Mouse (Mus musculus) limb, embryonic 14.5 days (tissue): Measurements from ENCODE around the gene Ttc28. TPM values are rescaled to one million over a fixed set of nuclear protein-coding genes. Genes with fewer than 3 reads are reported as not detected.

Experiments used
- ATAC-seq: fragments of 200-750 bp; cut with Nextera tagmentation; 2 replicates; pipeline ENCODE4 v1.8.0; 2017; ENCODE audit warnings: low read depth, moderate number of reproducible peaks, moderate TSS enrichment; ENCODE audit not compliant: low FRiP score
- DNase-seq: peaks from one replicate; pipeline ENCODE4 v3.0.0-alpha.2; 2015; ENCODE audit warnings: low spot score
- H3K27ac ChIP-seq: fragments of 300-500 bp; sonication (generic); replicated peaks from 2 replicates; pipeline ENCODE4 v1.5.1; 2014; ENCODE audit warnings: low read depth, mild to moderate bottlenecking, low read length, moderate library complexity, mixed read lengths
- H3K27me3 ChIP-seq: fragments of 300-500 bp; sonication (generic); 2 replicates; pipeline ENCODE4 v1.6.1; 2014; ENCODE audit warnings: low read length, mixed read lengths; ENCODE audit not compliant: control insufficient read depth, insufficient read depth
- H3K36me3 ChIP-seq: fragments of 300-500 bp; sonication (generic); 2 replicates; pipeline ENCODE4 v1.6.1; 2014; ENCODE audit warnings: mild to moderate bottlenecking, low read length, moderate library complexity, mixed read lengths; ENCODE audit not compliant: control insufficient read depth, insufficient read depth
- H3K4me1 ChIP-seq: fragments of 300-500 bp; sonication (generic); 2 replicates; pipeline ENCODE4 v1.6.1; 2014; ENCODE audit warnings: antibody characterized with exemption, low read length, mixed read lengths; ENCODE audit not compliant: control insufficient read depth, insufficient read depth
- H3K4me2 ChIP-seq: fragments of 300-500 bp; sonication (generic); replicated peaks from 2 replicates; pipeline ENCODE4 v1.6.1; 2014; ENCODE audit warnings: low read depth, mild to moderate bottlenecking, low read length, moderate library complexity; ENCODE audit not compliant: severe bottlenecking
- H3K4me3 ChIP-seq: fragments of 300-500 bp; sonication (generic); replicated peaks from 2 replicates; pipeline ENCODE4 v1.5.1; 2014; ENCODE audit warnings: low read length
- H3K9ac ChIP-seq: fragments of 300-500 bp; sonication (generic); 2 replicates; pipeline ENCODE4 v1.6.1; 2014; ENCODE audit warnings: mild to moderate bottlenecking, low read depth, low read length, moderate library complexity; ENCODE audit not compliant: severe bottlenecking
- H3K9me3 ChIP-seq: fragments of 300-500 bp; sonication (generic); 2 replicates; pipeline ENCODE4 v1.6.1; 2016; ENCODE audit warnings: low read length; ENCODE audit not compliant: control insufficient read depth
- POLR2A ChIP-seq: fragments of 200-500 bp; IDR thresholded peaks from 2 replicates; pipeline ENCODE4 v1.8.0; 2012; ENCODE audit warnings: inconsistent platforms, mild to moderate bottlenecking, moderate library complexity, borderline replicate concordance; ENCODE audit not compliant: insufficient read depth, insufficient read length; ENCODE audit errors: extremely low read depth
- WGBS: fragments of 180-500 bp; shearing (Covaris S2); extraction: QIAGEN DNeasy Blood & Tissue Kit; methylation state at CpG from one replicate; pipeline ENCODE4 v1.1.7; 2014; 5-methylcytosine and 5-hydroxymethylcytosine counted together
- polyA plus RNA-seq, 2 experiments: library from polyadenylated mRNA; depleted of rRNA in 1 of 2; stranded (reverse) in 1 of 2; unstranded in 1 of 2; fragments of >200 nt; fragmentation: Nextera tagmentation in 1 of 2; extraction: Ambion mirVana in 1 of 2; gene quantifications; 2 replicates each; pipeline versions ENCODE4 v1.2.1 to v1.2.3; 2012 to 2014

Gene Ttc28
- polyA plus RNA-seq, 2 experiments, result 16.3 to 19.9 TPM

DNA sequence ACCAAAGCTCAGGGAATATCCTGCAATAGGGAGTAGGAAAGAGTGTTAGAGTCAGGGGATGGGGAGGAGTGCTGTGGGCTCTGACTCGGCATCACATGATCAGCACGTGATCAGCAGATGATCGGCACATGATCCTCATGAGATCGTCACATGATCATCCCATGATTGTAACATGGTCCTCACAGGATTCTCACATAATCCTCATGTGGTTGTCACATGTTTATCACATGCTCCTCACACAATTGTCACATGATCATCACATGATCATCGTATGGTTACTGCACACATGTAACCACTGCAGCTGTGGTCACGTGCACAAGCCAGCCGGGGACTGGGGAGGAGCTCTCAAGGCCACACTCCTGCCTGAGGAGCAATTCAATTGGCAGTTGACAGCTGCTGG lies 264.8 kb downstream of the Ttc28 start:
- DNase-seq, result no peak

DNA sequence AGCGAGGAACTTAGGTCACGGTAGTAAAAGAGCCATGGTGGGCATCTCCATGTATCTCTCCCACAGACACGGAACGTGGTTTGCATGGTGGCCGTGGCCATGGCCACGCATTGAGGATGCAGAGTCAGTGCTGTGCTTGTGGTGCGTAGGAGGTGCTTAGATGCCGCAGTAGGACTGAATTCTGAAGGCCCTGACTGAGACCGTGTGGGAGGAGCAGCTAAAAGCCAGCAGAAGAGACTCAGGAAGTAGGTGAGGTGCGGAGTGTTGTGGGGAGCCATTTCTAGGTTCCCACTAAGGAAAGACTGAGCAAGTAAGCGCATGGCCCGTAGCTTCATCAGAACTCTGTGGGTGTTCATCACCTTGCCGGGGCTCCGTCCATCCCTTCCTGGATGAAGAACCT lies 271.0 kb downstream of the Ttc28 start:
- Histone ChIP-seq H3K9me3 (no peaks in the 10 kb centered on the region), H3K4me1 (peaks cover 31% of the 10 kb centered on the region), H3K27me3 (no peaks in the 10 kb centered on the region), H3K4me2 (no peak overlapping the region), H3K9ac (no peak overlapping the region), H3K27ac (no peak overlapping the region), H3K4me3 (no peak overlapping the region), H3K36me3 (no peaks in the 10 kb centered on the region)
- DNase-seq, result no peak
- ATAC-seq, result no peak
- WGBS, result 96% methylated on average over 14 of the region's 14 CpGs
- no peak for TF ChIP-seq POLR2A

More for the DNA sequence above, 264.8 kb downstream of the Ttc28 start:
- WGBS, result 90% methylated on average over 7 of the region's 7 CpGs
- Histone ChIP-seq H3K27ac (no peak overlapping the region), H3K36me3 (no peaks in the 10 kb centered on the region), H3K4me1 (peaks cover 3% of the 10 kb centered on the region), H3K9ac (no peak overlapping the region), H3K27me3 (no peaks in the 10 kb centered on the region), H3K4me3 (no peak overlapping the region), H3K4me2 (no peak overlapping the region), H3K9me3 (no peaks in the 10 kb centered on the region)
- no peak for ATAC-seq
- TF ChIP-seq POLR2A, result no peak

DNA sequence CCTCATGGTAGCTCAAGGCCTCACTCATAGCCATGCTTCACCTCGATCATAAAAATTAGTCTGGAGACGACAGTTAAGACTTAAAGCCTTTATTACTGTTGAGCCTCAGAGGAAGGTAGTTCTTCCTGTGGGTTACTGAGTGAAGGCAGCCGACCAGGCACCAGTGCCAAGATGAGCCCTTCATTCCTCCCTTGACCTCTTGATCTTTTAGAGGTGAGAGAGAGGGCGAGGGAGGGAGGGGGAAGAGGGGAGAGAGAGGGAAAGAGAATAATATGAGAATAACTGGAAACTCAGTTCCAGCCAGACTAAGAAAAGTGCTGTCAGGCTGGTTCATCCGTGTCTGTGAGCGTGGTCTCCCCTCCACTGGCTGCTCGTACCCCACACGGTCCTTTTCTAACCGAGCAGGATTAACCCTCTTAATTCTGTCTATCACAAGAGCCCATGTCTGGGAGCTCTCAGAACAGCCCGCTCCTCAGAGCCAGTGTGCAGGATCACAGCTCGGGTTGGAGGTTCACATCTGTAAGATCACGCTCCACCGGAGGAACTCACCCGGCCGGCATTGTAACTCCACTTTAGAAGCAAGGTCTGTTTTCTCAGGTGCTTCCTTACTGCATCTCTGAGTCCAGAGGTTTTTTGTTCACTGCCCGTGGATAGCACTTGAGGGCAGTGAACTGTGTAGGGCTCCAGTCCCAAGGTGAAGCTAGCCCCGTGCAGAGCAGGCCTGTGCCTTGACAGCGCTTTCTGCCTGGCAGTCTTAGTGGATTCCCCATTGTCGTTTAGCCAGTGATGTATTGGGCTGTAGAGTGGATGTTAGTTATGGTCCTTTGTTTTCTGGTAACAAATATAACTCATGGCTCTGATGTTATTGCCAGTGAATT lies 272.5 kb downstream of the Ttc28 start:
- no peak for ATAC-seq
- H3K4me2 ChIP-seq, result no peak overlapping the region
- H3K9ac ChIP-seq, result no peak overlapping the region
- peaks cover 33% of the 10 kb centered on the region for H3K4me1 ChIP-seq
- H3K27ac ChIP-seq, result no peak overlapping the region
- H3K27me3 ChIP-seq, result no peaks in the 10 kb centered on the region
- 26% methylated on average over 19 of the region's 19 CpGs for WGBS
- no peak overlapping the region for H3K4me3 ChIP-seq
- H3K36me3 ChIP-seq, result peaks cover 4% of the 10 kb centered on the region; the same call in 1 of the 2 replicates
- H3K9me3 ChIP-seq, result no peaks in the 10 kb centered on the region
- no peak for DNase-seq
- no peak for TF ChIP-seq POLR2A

DNA sequence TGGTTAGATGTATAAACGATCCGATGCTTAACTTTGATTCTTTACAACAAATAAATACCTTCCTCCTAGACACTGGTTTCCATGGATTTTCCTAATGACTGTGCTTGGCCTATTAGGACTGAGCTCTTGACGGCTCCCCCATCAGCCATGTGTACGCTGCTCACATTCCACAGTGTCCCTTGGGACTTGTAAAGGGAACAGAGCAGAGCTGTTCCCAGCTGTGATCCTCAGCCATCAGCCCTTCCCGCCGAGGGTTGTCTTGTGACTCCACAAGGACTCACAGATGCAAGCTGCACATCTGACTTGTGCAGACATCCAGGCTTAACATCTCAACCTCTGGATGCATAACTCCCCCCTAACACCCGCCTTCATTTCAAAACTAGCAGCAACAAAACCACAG lies 275.0 kb downstream of the Ttc28 start:
- H3K4me2 ChIP-seq, result no peak overlapping the region
- H3K27me3 ChIP-seq, result no peaks in the 10 kb centered on the region
- no peak for TF ChIP-seq POLR2A
- no peak overlapping the region for H3K27ac ChIP-seq
- DNase-seq (peak; percentile 81), ATAC-seq (peak; percentile 91)
- H3K4me1 ChIP-seq, result peaks cover 38% of the 10 kb centered on the region
- no peaks in the 10 kb centered on the region for H3K9me3 ChIP-seq
- H3K4me3 ChIP-seq, result no peak overlapping the region
- peaks cover 4% of the 10 kb centered on the region; the same call in 1 of the 2 replicates for H3K36me3 ChIP-seq
- H3K9ac ChIP-seq, result no peak overlapping the region
- WGBS, result 12% methylated on average over 7 of the region's 7 CpGs

DNA sequence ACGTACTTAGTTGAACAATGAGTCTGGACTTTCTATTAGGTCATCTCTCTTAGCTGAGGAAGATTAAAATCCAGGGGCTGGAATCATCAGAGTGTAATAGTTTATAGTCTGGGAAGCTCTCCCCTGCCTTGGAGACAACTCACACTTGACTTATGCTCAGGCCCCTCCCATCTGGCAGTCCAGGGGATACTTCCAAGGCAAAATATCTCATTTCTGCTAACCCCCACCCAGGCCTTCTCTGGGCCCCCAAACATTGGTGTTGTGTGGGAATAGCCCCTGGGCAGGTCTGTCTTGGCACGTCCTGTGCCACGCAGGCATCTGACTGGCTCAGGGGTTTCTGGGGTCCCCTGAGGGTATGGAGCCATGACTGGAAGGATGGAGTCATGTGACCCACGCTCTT lies 275.7 kb downstream of the Ttc28 start:
- H3K4me3 ChIP-seq, result no peak overlapping the region
- ATAC-seq (no peak), DNase-seq (no peak)
- 62% methylated on average over 4 of the region's 4 CpGs for WGBS
- peaks cover 45% of the 10 kb centered on the region for H3K4me1 ChIP-seq
- no peaks in the 10 kb centered on the region for H3K27me3 ChIP-seq
- no peak overlapping the region for H3K27ac ChIP-seq
- H3K9me3 ChIP-seq, result no peaks in the 10 kb centered on the region
- H3K4me2 ChIP-seq, result no peak overlapping the region
- H3K9ac ChIP-seq, result no peak overlapping the region
- peaks cover 4% of the 10 kb centered on the region; the same call in 1 of the 2 replicates for H3K36me3 ChIP-seq
- TF ChIP-seq POLR2A, result no peak
